Mouse (Mus musculus): ENCODE measurements around the gene Pard3b. TPM values are rescaled to one million over a fixed set of nuclear protein-coding genes. Genes with fewer than 3 reads are reported as not detected.

Gene Pard3b
- polyA plus RNA-seq, 1 experiment from 2014 or later, result 12.3 TPM

- no peak for ATAC-seq (ENCODE audit: low read depth)
- H3K27ac ChIP-seq (ENCODE audit: low read length), result no peak overlapping the region
- H3K9me3 ChIP-seq (ENCODE audit: control insufficient read depth, low read length), result no peaks in the 10 kb centered on the region
- H3K27me3 ChIP-seq (ENCODE audit: control insufficient read depth, insufficient read depth, low read depth, low read length), result no peaks in the 10 kb centered on the region
- no peak overlapping the region for H3K4me2 ChIP-seq (ENCODE audit: low read depth, low read length)
- H3K36me3 ChIP-seq (ENCODE audit: control insufficient read depth, insufficient read depth, low read length), result no peaks in the 10 kb centered on the region
- WGBS, result 3% methylated on average over 1 of the region's 1 CpGs
- no peak overlapping the region for H3K4me3 ChIP-seq (ENCODE audit: low read length)
- H3K4me1 ChIP-seq (replicated peaks; ENCODE audit: control insufficient read depth, insufficient read depth, low read length), result 0 out of 2 replicates have a peak, but pooled peaks cover 2% of the 10 kb centered on the region
- no peak overlapping the region for H3K9ac ChIP-seq (ENCODE audit: low read length)
Measured at GRCm38 (mm10) chr1:61820213-61820612, 181.6 kb downstream of the Pard3b start.

GRCm38 (mm10) chr1:61825560-61826191 lies 187.1 kb downstream of the Pard3b start:
- Histone ChIP-seq H3K4me3 (ENCODE audit: low read length) (no peak overlapping the region), H3K9me3 (ENCODE audit: control insufficient read depth, low read length) (no peaks in the 10 kb centered on the region), H3K36me3 (ENCODE audit: control insufficient read depth, insufficient read depth, low read length) (no peaks in the 10 kb centered on the region), H3K27ac (ENCODE audit: low read length) (no peak overlapping the region), H3K9ac (ENCODE audit: low read length) (no peak overlapping the region), H3K27me3 (ENCODE audit: control insufficient read depth, insufficient read depth, low read depth, low read length) (no peaks in the 10 kb centered on the region), H3K4me2 (ENCODE audit: low read depth, low read length) (no peak overlapping the region), H3K4me1 (replicated peaks; ENCODE audit: control insufficient read depth, insufficient read depth, low read length) (no peaks in the 10 kb centered on the region)
- WGBS, result 90% methylated on average over 3 of the region's 3 CpGs
- ATAC-seq (ENCODE audit: low read depth), result no peak

DNA sequence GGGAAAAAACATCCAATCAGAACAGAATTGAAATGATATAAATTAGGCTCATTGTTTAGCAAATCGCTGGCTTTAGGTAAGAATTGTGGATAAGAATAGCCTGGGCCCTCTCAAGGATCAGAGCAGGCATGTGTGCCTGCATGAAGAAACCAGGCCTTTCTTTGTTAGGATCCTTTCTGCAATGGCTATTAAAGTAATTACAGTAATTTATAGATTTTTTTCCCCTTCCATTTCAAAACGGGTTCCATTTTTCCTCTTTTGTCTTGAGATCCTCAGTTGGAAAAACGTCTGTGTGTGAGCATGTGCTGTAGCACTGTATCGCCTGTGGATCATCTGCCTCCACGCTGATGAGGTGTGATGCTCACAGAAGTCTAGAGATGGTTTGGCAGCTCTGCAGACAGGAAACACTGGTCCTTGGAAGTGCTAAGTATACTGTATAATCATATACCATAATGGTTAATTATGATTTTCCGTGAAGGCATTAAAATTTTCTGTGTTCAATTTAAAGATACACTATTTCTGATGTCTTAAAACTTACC lies 198.5 kb downstream of the Pard3b start:
- no peak overlapping the region for H3K4me2 ChIP-seq (ENCODE audit: low read depth, low read length)
- H3K4me3 ChIP-seq (ENCODE audit: low read length), result no peak overlapping the region
- no peak overlapping the region for H3K9ac ChIP-seq (ENCODE audit: low read length)
- no peaks in the 10 kb centered on the region for H3K9me3 ChIP-seq (ENCODE audit: control insufficient read depth, low read length)
- H3K27me3 ChIP-seq (ENCODE audit: control insufficient read depth, insufficient read depth, low read depth, low read length), result no peaks in the 10 kb centered on the region
- no peak for ATAC-seq (ENCODE audit: low read depth)
- WGBS, result 40% methylated on average over 6 of the region's 6 CpGs
- no peaks in the 10 kb centered on the region for H3K36me3 ChIP-seq (ENCODE audit: control insufficient read depth, insufficient read depth, low read length)
- H3K4me1 ChIP-seq (replicated peaks; ENCODE audit: control insufficient read depth, insufficient read depth, low read length), result peaks cover 2% of the 10 kb centered on the region; the same call in 1 of the 2 replicates
- H3K27ac ChIP-seq (ENCODE audit: low read length), result no peak overlapping the region

GRCm38 (mm10) chr1:61846606-61847005 lies 208.0 kb downstream of the Pard3b start:
- no peak for ATAC-seq (ENCODE audit: low read depth)
- H3K27ac ChIP-seq (ENCODE audit: low read length), result no peak overlapping the region

DNA sequence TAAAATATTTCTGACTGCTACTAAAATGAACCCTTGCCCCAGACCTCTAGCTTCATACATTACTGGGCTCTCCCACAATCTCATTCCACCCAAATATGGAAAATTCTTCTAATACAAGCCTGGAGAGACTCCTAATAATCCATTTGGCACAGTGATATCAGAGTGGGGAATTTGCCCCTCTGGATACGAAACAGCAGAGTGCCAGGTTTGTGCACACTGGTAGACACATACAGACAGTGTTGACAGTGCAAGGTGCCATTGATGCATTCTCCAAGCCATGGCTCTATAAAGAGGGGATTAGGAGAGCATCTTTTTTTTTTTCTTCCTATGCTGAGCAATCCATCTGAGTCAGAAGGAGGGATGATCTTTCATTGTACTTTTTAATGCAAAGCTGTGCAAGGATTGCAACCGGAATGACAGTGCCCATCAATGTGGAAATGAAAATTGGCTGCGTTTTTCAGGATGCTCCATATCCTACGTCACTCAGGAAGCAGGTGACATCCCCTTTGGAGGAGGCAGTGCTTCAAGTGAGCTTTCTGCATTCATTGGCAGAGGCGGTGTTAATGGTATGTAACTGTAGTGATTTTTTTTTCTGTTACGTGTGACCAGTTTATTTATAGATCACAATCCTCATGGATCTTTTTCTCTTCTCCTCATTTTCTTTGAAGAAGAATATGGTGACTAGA lies 210.5 kb downstream of the Pard3b start:
- WGBS, result 58% methylated on average over 6 of the region's 6 CpGs
- no peak overlapping the region for H3K27ac ChIP-seq (ENCODE audit: low read length)
- no peak overlapping the region for H3K4me2 ChIP-seq (ENCODE audit: low read depth, low read length)
- ATAC-seq (ENCODE audit: low read depth), result no peak
- H3K27me3 ChIP-seq (ENCODE audit: control insufficient read depth, insufficient read depth, low read depth, low read length), result no peaks in the 10 kb centered on the region
- no peaks in the 10 kb centered on the region for H3K4me1 ChIP-seq (replicated peaks; ENCODE audit: control insufficient read depth, insufficient read depth, low read length)
- no peak overlapping the region for H3K4me3 ChIP-seq (ENCODE audit: low read length)
- H3K36me3 ChIP-seq (ENCODE audit: control insufficient read depth, insufficient read depth, low read length), result no peaks in the 10 kb centered on the region
- no peaks in the 10 kb centered on the region for H3K9me3 ChIP-seq (ENCODE audit: control insufficient read depth, low read length)
- no peak overlapping the region for H3K9ac ChIP-seq (ENCODE audit: low read length)

More at GRCm38 (mm10) chr1:61846606-61847005, 208.0 kb downstream of the Pard3b start:
- Histone ChIP-seq H3K4me1 (replicated peaks; ENCODE audit: control insufficient read depth, insufficient read depth, low read length) (no peaks in the 10 kb centered on the region), H3K9me3 (ENCODE audit: control insufficient read depth, low read length) (no peaks in the 10 kb centered on the region), H3K27me3 (ENCODE audit: control insufficient read depth, insufficient read depth, low read depth, low read length) (no peaks in the 10 kb centered on the region), H3K9ac (ENCODE audit: low read length) (no peak overlapping the region), H3K4me3 (ENCODE audit: low read length) (no peak overlapping the region), H3K36me3 (ENCODE audit: control insufficient read depth, insufficient read depth, low read length) (no peaks in the 10 kb centered on the region), H3K4me2 (ENCODE audit: low read depth, low read length) (no peak overlapping the region)

DNA sequence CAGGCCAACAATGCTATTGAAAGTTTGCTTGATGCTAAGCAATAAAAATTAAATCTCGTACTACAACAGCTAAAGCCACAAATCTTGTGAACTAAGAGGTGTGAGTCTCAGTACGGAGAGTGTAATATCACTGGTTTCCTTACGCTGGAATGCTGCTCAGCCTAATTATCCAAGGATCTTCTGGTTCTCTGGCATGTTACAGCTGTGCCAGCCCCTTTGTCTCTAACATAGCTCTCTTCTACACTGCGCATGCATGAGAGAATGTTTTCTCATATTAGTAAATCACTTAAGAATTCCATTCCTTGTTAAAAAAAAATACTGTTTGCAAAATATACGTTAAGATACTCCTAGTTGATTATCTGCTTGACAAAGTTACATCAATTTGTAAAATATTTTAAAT lies 211.8 kb downstream of the Pard3b start:
- no peaks in the 10 kb centered on the region for H3K9me3 ChIP-seq (ENCODE audit: control insufficient read depth, low read length)
- no peak for ATAC-seq (ENCODE audit: low read depth)
- no peak overlapping the region for H3K9ac ChIP-seq (ENCODE audit: low read length)
- no peaks in the 10 kb centered on the region for H3K4me1 ChIP-seq (replicated peaks; ENCODE audit: control insufficient read depth, insufficient read depth, low read length)
- H3K4me2 ChIP-seq (ENCODE audit: low read depth, low read length), result no peak overlapping the region
- H3K27ac ChIP-seq (ENCODE audit: low read length), result no peak overlapping the region
- H3K36me3 ChIP-seq (ENCODE audit: control insufficient read depth, insufficient read depth, low read length), result no peaks in the 10 kb centered on the region
- no peaks in the 10 kb centered on the region for H3K27me3 ChIP-seq (ENCODE audit: control insufficient read depth, insufficient read depth, low read depth, low read length)
- no peak overlapping the region for H3K4me3 ChIP-seq (ENCODE audit: low read length)
- WGBS, result 75% methylated on average over 5 of the region's 5 CpGs

- Histone ChIP-seq H3K27ac (ENCODE audit: low read length) (no peak overlapping the region), H3K4me1 (replicated peaks; ENCODE audit: control insufficient read depth, insufficient read depth, low read length) (no peaks in the 10 kb centered on the region), H3K36me3 (ENCODE audit: control insufficient read depth, insufficient read depth, low read length) (no peaks in the 10 kb centered on the region), H3K4me2 (ENCODE audit: low read depth, low read length) (no peak overlapping the region), H3K4me3 (ENCODE audit: low read length) (no peak overlapping the region), H3K9me3 (ENCODE audit: control insufficient read depth, low read length) (no peaks in the 10 kb centered on the region), H3K27me3 (ENCODE audit: control insufficient read depth, insufficient read depth, low read depth, low read length) (no peaks in the 10 kb centered on the region), H3K9ac (ENCODE audit: low read length) (no peak overlapping the region)
- 49% methylated on average over 5 of the region's 5 CpGs for WGBS
- peak; percentile 45 for ATAC-seq (ENCODE audit: low read depth)
Measured at GRCm38 (mm10) chr1:61851176-61851575, 212.6 kb downstream of the Pard3b start.

DNA sequence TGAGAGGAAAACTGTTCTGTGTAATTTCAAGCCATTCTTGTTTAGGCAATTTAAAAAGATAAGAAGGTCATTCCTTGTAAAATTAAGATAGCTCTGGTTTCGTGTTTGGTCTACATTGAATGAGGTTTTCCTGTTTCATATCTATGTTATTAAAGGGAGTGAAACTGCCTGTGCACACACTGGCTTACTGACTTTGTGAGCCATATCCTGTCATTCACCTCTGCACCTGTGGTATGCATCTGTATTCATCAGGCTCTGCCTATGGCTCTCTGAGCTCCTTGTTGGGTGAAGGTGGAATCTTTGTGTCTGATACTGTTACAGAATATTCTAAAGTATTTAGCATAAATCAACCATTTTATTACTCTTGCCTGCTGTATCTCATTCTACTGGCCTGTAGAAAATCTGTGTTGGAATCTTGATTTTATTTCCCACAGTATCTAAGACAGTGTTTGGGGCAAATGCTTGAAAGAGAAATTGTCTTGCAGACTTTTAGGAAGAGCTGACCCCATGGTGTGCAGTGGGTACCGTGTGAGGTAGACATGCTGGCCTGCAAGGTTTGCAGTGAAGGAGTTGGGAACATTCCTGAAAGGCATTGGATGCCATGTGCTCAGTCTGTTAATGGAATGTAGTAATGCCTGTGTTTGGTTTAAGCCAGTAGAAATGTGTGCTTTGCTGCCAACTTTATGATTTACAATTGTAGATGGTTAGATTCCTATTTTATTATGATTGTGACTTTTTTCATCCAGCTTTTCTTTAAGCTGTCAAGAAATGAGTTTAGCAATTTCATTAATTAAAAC lies 228.9 kb downstream of the Pard3b start:
- WGBS, result 39% methylated on average over 2 of the region's 2 CpGs
- Histone ChIP-seq H3K4me3 (ENCODE audit: low read length) (no peak overlapping the region), H3K27me3 (ENCODE audit: control insufficient read depth, insufficient read depth, low read depth, low read length) (no peaks in the 10 kb centered on the region), H3K4me2 (ENCODE audit: low read depth, low read length) (no peak overlapping the region), H3K36me3 (ENCODE audit: control insufficient read depth, insufficient read depth, low read length) (no peaks in the 10 kb centered on the region), H3K9ac (ENCODE audit: low read length) (no peak overlapping the region), H3K9me3 (ENCODE audit: control insufficient read depth, low read length) (no peaks in the 10 kb centered on the region), H3K4me1 (replicated peaks; ENCODE audit: control insufficient read depth, insufficient read depth, low read length) (no peaks in the 10 kb centered on the region), H3K27ac (ENCODE audit: low read length) (no peak overlapping the region)
- ATAC-seq (ENCODE audit: low read depth), result no peak

DNA sequence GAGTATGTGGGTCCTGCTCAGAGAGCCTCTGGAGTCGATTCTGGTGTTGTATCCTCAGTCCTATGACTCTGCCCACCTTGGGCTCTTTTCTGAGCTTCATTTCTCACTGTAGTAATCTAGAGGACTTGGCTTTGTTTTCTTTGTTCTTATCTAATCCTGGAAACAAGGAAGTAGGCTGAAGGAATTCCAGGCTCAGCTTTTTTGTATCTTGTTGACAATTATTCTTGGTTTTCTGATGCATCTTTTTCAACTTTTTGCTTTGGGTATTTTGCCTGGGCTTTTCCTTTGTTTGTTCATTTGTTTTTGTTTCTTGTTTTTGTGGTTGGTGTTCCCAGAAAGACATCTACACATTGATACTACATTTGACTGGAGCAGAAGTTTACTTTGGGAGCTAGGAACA lies 236.3 kb downstream of the Pard3b start:
- no peaks in the 10 kb centered on the region for H3K4me1 ChIP-seq (replicated peaks; ENCODE audit: control insufficient read depth, insufficient read depth, low read length)
- ATAC-seq (ENCODE audit: low read depth), result no peak
- H3K4me2 ChIP-seq (ENCODE audit: low read depth, low read length), result no peak overlapping the region
- WGBS, result 29% methylated on average over 1 of the region's 1 CpGs
- no peaks in the 10 kb centered on the region for H3K9me3 ChIP-seq (ENCODE audit: control insufficient read depth, low read length)
- no peaks in the 10 kb centered on the region for H3K27me3 ChIP-seq (ENCODE audit: control insufficient read depth, insufficient read depth, low read depth, low read length)
- H3K9ac ChIP-seq (ENCODE audit: low read length), result no peak overlapping the region
- H3K27ac ChIP-seq (ENCODE audit: low read length), result no peak overlapping the region
- H3K36me3 ChIP-seq (ENCODE audit: control insufficient read depth, insufficient read depth, low read length), result no peaks in the 10 kb centered on the region
- H3K4me3 ChIP-seq (ENCODE audit: low read length), result no peak overlapping the region

Measured in lung, embryonic 16.5 days (tissue).